Mouse (Mus musculus): ENCODE data around the gene Mpdu1.

GRCm38 (mm10) chr11:69710470-69710869 is 48.0 kb upstream of the Mpdu1 start:
- TF ChIP-seq CTCF (IDR thresholded peaks at IDR 0.05) (no peak), EP300 (IDR thresholded peaks at IDR 0.05) (no peak)
